Mouse (Mus musculus): Measurements from ENCODE around the gene Casc3. TPM values are rescaled to one million over a fixed set of nuclear protein-coding genes. Genes with fewer than 3 reads are reported as not detected.

Casc3 gene
- polyA plus RNA-seq, 1 experiment from 2014 or later = 13.3 TPM

DNA sequence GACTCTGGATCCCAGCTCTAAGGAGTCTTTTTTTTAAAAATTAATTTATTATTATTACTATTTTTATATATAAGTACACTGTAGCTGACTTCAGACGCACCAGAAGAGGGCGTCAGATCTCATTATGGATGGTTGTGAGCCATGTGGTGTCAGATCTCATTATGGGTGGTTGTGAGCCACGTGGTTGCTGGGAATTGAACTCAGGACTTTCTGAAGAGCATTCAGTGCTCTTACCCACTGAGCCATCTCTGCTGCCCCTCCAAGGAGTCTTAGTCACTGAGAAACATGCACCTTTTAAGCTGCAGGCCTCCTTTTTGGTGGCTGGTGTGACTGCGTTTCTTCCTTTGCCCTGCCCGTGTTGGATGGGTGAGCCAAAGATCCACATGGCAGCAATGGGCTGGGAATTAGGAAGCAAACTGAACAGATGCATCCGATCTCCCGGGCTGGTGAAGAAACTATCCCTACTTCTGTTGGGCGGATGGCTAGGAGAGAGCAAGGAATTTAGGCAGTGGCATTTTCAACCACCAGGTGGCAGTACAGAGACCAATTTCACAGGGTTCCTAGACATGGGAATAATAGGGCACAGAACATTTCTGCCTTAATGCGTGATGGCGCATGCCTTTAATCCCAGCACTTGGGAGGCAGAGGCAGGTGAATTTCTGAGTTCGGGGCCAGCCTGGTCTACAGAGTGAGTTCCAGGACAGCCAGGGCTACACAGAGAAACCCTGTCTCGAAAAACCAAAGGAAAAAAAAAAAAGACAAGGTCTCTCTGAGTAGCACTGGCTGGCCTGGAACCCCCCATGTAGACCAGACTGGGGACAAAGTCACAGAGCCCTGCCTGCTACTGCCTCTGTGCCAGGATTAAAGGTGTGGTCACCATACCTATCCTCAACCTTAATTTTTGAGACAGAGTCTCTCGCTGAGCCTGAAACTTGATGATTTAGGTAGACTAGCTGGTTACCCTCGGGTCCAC is 54.3 kb downstream of the Casc3 start:
- Histone ChIP-seq H3K9ac (peak overlapping the region; percentile 49; the same call in 1 of the 2 replicates), H3K9me3 (replicated peaks) (no peaks in the 10 kb centered on the region), H3K4me1 (replicated peaks) (peaks cover 15% of the 10 kb centered on the region), H3K4me2 (peak overlapping the region; percentile 36; the same call in 1 of the 2 replicates), H3K27ac (0 out of 2 replicates have a peak overlapping the region, but pooled peaks have one; percentile 10), H3K27me3 (no peaks in the 10 kb centered on the region), H3K36me3 (no peaks in the 10 kb centered on the region), H3K4me3 (replicated peaks) (0 out of 2 replicates have a peak overlapping the region, but pooled peaks have one; percentile 11)
- ATAC-seq (ENCODE audit: low read depth) = peak; percentile 58
- WGBS (ENCODE audit: insufficient replicate concordance) = 30% methylated on average over 14 of the region's 14 CpGs
- peak; percentile 74 for DNase-seq

DNA sequence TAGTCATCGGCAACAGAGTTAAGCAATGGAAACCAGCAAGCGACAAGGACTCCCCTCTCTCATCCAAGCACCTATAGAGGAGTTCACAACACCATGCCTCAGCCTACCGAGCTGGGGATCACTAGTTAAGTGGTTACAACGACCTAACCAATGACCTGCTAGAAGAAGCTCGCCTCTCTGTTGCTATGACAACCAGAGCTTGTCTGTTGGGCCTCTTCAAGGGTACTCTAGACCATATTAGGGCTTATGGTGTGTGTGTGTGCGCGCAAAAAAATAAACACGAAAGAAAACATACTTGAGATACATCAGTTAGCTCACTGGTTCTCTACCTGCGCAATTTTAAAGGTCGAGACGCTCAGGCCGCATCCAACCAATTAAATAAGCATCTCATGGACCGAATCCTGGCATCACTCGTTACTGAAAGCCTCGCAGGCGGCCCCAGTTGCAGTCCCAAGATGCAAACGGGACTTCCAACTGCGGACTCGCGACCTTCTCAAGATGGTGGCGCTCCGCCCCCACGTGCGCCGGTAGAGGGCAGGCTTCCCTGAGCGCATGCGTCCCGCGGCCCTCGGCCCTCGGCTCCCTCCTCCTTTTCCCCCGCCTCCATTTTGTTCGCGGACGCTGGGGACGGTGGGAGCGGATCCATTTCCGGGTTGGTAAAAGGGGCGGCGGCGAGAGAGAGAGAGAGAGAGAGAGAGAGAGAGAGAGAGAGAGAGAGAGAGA is 58.5 kb downstream of the Casc3 start, which contains the start of gene Wipf2:
Wipf2 (plus strand) TSS at position 611 of the 723 bp plus-strand sequence.
- peak; percentile 92 for DNase-seq
- no peaks in the 10 kb centered on the region for H3K9me3 ChIP-seq (replicated peaks)
- peak within 1 kb of the TSS; percentile 89 for H3K9ac ChIP-seq
- H3K27ac ChIP-seq = peak within 1 kb of the TSS; percentile 86
- peaks cover 24% of the 10 kb centered on the region for H3K4me1 ChIP-seq (replicated peaks)
- peak; percentile 91 for ATAC-seq (ENCODE audit: low read depth)
- no peaks in the 10 kb centered on the region for H3K27me3 ChIP-seq
- H3K4me2 ChIP-seq = peak within 1 kb of the TSS; percentile 85
- peak within 1 kb of the TSS; percentile 79 for H3K4me3 ChIP-seq (replicated peaks)
- WGBS (ENCODE audit: insufficient replicate concordance) = 8% methylated on average over 40 of the region's 41 CpGs
- peaks cover 22% of the 10 kb centered on the region for H3K36me3 ChIP-seq

DNA sequence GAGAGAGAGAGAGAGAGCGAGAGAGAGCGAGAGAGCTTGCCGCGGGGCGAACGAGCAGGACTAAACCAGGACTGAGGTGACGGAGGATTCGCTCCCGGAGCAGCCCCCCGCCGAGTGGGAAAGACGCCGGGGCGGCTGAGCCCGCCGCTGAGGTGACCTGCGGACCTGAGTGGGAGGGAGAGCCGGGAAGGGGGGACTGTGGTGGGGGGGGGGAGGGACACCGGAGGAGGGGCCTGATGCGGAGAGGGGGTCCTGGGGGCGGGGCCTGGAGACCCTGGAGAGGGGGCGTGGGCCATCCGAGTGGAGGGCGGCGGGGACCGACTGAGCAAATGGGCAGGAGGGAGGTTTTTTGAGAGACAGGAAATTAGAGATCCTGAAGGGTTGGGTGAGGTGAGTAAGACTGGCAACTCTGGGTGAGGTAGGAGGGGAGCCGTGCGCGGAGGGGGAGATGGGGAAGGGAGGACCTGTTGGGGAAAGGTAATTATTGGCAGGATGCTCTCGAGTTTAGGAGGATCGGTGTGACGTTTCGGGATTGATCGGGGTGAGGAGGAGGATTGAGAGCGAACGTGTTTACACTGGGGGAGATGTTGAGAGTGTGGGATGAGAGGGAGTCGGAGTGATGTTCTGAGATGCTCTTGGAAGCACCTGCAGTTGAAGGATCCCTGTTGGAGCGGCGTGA is 59.2 kb downstream of the Casc3 start:
- Histone ChIP-seq H3K36me3 (peaks cover 28% of the 10 kb centered on the region), H3K27me3 (no peaks in the 10 kb centered on the region), H3K9ac (peak overlapping the region; percentile 89), H3K4me1 (replicated peaks) (peaks cover 22% of the 10 kb centered on the region), H3K4me3 (replicated peaks) (peak overlapping the region; percentile 79), H3K9me3 (replicated peaks) (no peaks in the 10 kb centered on the region), H3K27ac (peak overlapping the region; percentile 86), H3K4me2 (peak overlapping the region; percentile 85)
- DNase-seq (peak; percentile 27), ATAC-seq (ENCODE audit: low read depth) (peak; percentile 52)
- WGBS (ENCODE audit: insufficient replicate concordance) = under 1% methylated on average over 39 of the region's 39 CpGs

DNA sequence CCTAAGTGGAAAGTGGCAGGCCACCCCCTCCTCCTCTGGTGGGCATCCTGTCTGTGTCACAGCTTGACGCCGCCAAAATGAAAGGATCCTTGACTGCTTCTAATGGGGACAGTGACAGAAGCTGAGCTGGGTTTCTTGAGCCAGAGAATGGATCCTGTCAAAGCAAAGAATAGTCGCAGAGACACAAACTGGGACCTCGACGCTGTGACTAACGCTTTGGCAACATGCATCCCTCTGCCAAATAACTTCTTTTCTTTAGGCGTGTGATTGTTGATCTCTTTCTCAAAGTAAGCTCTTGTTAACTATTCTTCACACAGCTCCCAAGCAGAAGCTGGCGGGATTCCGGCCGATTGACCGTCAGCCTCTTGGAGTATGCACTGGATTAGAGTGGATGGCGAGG is 62.6 kb downstream of the Casc3 start:
- Histone ChIP-seq H3K4me2 (no peak overlapping the region), H3K4me3 (replicated peaks) (no peak overlapping the region), H3K27ac (no peak overlapping the region), H3K9me3 (replicated peaks) (no peaks in the 10 kb centered on the region), H3K4me1 (replicated peaks) (peaks cover 30% of the 10 kb centered on the region), H3K27me3 (no peaks in the 10 kb centered on the region), H3K36me3 (peaks cover 47% of the 10 kb centered on the region), H3K9ac (no peak overlapping the region)
- no peak for DNase-seq
- ATAC-seq (ENCODE audit: low read depth) = no peak
- 88% methylated on average over 12 of the region's 12 CpGs for WGBS (ENCODE audit: insufficient replicate concordance)

DNA sequence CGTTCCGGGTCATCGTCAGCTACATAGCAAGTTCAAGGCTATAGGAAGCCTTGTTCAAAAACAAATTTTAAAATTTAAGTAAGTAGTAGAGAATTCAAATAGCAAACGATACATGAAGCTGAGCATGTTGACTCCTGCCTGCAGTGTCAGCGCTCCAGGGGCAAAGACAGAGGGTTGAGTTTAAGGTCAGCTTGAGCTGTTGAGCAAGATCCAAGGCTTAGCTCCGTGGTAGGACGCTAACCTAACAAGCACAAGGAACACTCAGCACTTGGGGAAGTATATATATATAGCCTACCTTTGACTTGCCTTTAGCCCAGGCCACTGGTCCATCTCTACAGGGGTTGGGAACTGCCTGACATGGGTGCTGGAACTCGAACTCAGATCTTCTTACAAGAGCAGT is 65.2 kb downstream of the Casc3 start:
- WGBS (ENCODE audit: insufficient replicate concordance) = 84% methylated on average over 8 of the region's 8 CpGs
- ATAC-seq (ENCODE audit: low read depth) = no peak
- H3K9me3 ChIP-seq (replicated peaks) = no peaks in the 10 kb centered on the region
- H3K9ac ChIP-seq = no peak overlapping the region
- H3K27me3 ChIP-seq = no peaks in the 10 kb centered on the region
- H3K4me1 ChIP-seq (replicated peaks) = peaks cover 25% of the 10 kb centered on the region
- no peak overlapping the region for H3K4me3 ChIP-seq (replicated peaks)
- H3K36me3 ChIP-seq = peaks cover 49% of the 10 kb centered on the region
- H3K4me2 ChIP-seq = no peak overlapping the region
- H3K27ac ChIP-seq = no peak overlapping the region
- DNase-seq = no peak

DNA sequence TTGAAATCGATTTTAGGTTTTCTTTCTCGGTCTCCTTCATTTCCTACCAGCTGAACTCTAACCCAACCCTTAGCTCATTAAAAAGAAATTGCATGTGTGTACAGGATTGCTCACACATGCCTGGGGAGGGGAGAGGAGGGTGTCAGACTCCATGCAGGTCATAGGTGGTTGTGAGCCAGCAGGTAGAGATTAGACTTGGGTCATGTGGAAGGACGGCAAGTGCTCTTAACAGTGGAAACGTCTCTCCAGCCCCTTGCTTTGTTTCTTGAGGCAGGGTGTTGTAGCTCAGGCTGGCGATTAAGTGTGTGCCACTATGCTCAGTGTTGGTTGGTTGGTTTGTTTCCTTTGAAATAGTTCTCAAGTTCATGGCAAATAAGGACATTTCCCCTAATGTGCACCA is 66.1 kb downstream of the Casc3 start:
- Histone ChIP-seq H3K9ac (no peak overlapping the region), H3K4me2 (no peak overlapping the region), H3K36me3 (peaks cover 50% of the 10 kb centered on the region), H3K27ac (no peak overlapping the region), H3K27me3 (no peaks in the 10 kb centered on the region), H3K4me3 (replicated peaks) (no peak overlapping the region), H3K9me3 (replicated peaks) (no peaks in the 10 kb centered on the region), H3K4me1 (replicated peaks) (peaks cover 24% of the 10 kb centered on the region)
- ATAC-seq (ENCODE audit: low read depth) = no peak
- WGBS (ENCODE audit: insufficient replicate concordance) = 77% methylated on average over 5 of the region's 5 CpGs
- no peak for DNase-seq

DNA sequence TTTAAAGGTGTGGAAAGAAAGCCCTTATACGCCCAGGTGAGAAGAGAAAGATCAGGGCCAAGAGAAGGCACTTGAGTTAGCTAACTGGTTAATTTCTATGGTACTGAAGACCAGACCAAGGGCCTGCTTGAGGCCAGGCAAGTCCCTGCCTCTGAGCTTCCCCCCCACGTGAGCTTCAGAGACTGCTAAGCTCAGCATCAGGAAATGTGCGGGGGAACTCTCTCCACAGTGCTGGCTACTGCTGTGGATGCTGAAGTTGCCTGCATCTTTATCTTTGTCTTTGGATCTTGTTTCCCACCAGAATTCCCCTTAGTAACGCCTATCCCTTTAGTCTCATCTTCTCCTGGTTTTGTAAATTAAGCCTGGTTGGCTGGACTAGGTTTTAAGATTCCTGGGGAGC is 66.7 kb downstream of the Casc3 start:
- no peak for ATAC-seq (ENCODE audit: low read depth)

DNA sequence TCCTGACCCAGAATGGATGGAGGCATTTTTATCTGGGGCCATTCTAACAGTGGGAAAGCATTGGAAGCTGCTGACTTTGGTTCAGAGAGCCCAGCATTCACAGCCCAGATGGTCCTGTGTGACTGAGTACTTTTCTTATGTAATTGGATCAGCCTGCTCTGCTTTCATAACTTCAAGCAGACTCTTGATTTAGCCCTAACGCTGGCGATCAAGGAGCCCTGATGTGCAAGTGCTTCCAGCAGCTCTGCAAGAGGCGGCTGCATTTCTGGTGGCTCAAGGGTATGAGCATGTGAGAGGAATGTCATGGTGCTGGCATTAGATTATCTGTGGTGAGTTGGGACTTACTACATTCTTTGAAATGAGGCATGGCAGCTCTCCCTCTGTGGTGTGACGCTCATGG is 67.3 kb downstream of the Casc3 start:
- DNase-seq (no peak), ATAC-seq (ENCODE audit: low read depth) (no peak)
- peaks cover 26% of the 10 kb centered on the region for H3K4me1 ChIP-seq (replicated peaks)
- no peaks in the 10 kb centered on the region for H3K9me3 ChIP-seq (replicated peaks)
- H3K27me3 ChIP-seq = no peaks in the 10 kb centered on the region
- H3K36me3 ChIP-seq = peaks cover 40% of the 10 kb centered on the region
- H3K9ac ChIP-seq = no peak overlapping the region
- 85% methylated on average over 4 of the region's 4 CpGs for WGBS (ENCODE audit: insufficient replicate concordance)
- H3K27ac ChIP-seq = no peak overlapping the region
- no peak overlapping the region for H3K4me2 ChIP-seq
- no peak overlapping the region for H3K4me3 ChIP-seq (replicated peaks)

More for the DNA sequence above, 66.7 kb downstream of the Casc3 start:
- H3K27me3 ChIP-seq = no peaks in the 10 kb centered on the region
- peaks cover 24% of the 10 kb centered on the region for H3K4me1 ChIP-seq (replicated peaks)
- no peak overlapping the region for H3K9ac ChIP-seq
- H3K36me3 ChIP-seq = peaks cover 46% of the 10 kb centered on the region
- no peak overlapping the region for H3K27ac ChIP-seq
- no peak overlapping the region for H3K4me3 ChIP-seq (replicated peaks)
- 70% methylated on average over 4 of the region's 4 CpGs for WGBS (ENCODE audit: insufficient replicate concordance)
- no peaks in the 10 kb centered on the region for H3K9me3 ChIP-seq (replicated peaks)
- no peak for DNase-seq
- H3K4me2 ChIP-seq = no peak overlapping the region

DNA sequence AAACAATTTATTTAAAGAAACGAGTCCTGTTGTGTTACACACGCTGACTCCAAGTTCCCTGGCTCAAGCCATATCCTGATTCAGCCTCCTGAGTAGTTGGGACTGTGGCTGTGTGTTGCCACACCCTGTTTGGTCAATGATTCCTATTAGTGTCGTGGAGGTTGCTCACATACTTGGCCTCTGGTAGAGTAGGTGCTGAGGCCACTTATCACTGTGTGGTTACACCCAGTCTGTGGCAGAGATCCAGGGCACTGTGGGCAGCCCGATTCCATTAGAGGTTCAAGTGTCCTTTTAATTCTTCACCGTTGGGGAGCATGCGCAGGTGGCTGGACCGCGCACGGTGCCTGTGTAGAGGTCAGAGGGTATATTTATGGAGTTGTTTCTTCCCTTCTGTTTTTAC is 69.2 kb downstream of the Casc3 start:
- H3K27ac ChIP-seq = no peak overlapping the region
- no peaks in the 10 kb centered on the region for H3K27me3 ChIP-seq
- H3K4me1 ChIP-seq (replicated peaks) = peaks cover 26% of the 10 kb centered on the region
- no peak overlapping the region for H3K9ac ChIP-seq
- H3K36me3 ChIP-seq = peaks cover 23% of the 10 kb centered on the region; the same call in 1 of the 2 replicates
- H3K9me3 ChIP-seq (replicated peaks) = no peaks in the 10 kb centered on the region
- DNase-seq = no peak
- WGBS (ENCODE audit: insufficient replicate concordance) = 70% methylated on average over 9 of the region's 9 CpGs
- no peak overlapping the region for H3K4me2 ChIP-seq
- ATAC-seq (ENCODE audit: low read depth) = peak; percentile 67
- no peak overlapping the region for H3K4me3 ChIP-seq (replicated peaks)

DNA sequence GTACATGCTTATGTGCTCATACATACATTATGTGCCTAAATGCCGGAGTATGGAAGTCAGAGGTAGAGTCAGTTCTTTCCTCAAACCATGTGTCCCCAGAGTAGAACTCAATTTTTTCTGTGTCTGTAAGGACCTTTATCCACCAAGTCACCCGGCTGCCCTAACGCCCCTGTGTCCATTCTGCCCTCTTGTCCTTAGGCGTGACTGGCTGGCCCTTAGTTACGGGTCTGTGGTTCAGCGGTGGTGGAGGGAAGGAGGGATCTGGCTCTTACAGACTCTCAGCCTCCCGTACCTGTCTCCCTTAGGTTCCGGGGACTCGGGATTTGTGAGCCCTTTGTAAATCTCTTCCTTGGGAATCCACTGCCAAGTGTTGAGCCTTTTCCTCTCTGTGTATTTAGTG is 72.3 kb downstream of the Casc3 start:
- WGBS (ENCODE audit: insufficient replicate concordance) = 83% methylated on average over 9 of the region's 9 CpGs

More for the DNA sequence above, 72.3 kb downstream of the Casc3 start:
- no peaks in the 10 kb centered on the region for H3K9me3 ChIP-seq (replicated peaks)
- ATAC-seq (ENCODE audit: low read depth) (no peak), DNase-seq (no peak)
- peaks cover 15% of the 10 kb centered on the region for H3K4me1 ChIP-seq (replicated peaks)
- H3K9ac ChIP-seq = no peak overlapping the region
- H3K36me3 ChIP-seq = peaks cover 18% of the 10 kb centered on the region; the same call in 1 of the 2 replicates
- no peak overlapping the region for H3K4me2 ChIP-seq
- H3K4me3 ChIP-seq (replicated peaks) = no peak overlapping the region
- H3K27ac ChIP-seq = no peak overlapping the region
- H3K27me3 ChIP-seq = no peaks in the 10 kb centered on the region
